Mouse (Mus musculus) liver, adult 2 months (tissue): ENCODE results near the gene Gm20388. TPM values are rescaled to one million over a fixed set of nuclear protein-coding genes. Genes with fewer than 3 reads are reported as not detected.

Source experiments
- DNase-seq: peaks from one replicate; pipeline ENCODE4 v3.0.0-alpha.2; 2011; ENCODE audit warnings: low read depth, low spot score; ENCODE audit errors: extremely low read depth
- H3K27ac ChIP-seq: fragments of 200-500 bp; replicated peaks from 2 replicates; pipeline ENCODE4 v1.5.1; 2012; ENCODE audit warnings: low read depth, mild to moderate bottlenecking, control low read depth, inconsistent platforms, low read length; ENCODE audit not compliant: insufficient read depth
- H3K27me3 ChIP-seq: fragments of 200-500 bp; 2 replicates; pipeline ENCODE4 v1.6.1; 2012; ENCODE audit warnings: mild to moderate bottlenecking, moderate library complexity, low read length, inconsistent platforms; ENCODE audit not compliant: control insufficient read depth, insufficient read depth
- H3K36me3 ChIP-seq: fragments of 200-500 bp; 2 replicates; pipeline ENCODE4 v1.6.1; 2012; ENCODE audit warnings: low read length, inconsistent platforms; ENCODE audit not compliant: control insufficient read depth, insufficient read depth
- H3K4me1 ChIP-seq: fragments of 200-500 bp; 2 replicates; pipeline ENCODE4 v1.6.1; 2011; ENCODE audit warnings: low read length; ENCODE audit not compliant: control insufficient read depth, insufficient read depth
- H3K4me3 ChIP-seq: fragments of 200-500 bp; 2 replicates; pipeline ENCODE4 v1.5.1; 2011; ENCODE audit warnings: low read depth, mild to moderate bottlenecking, control low read depth, low read length, moderate library complexity; ENCODE audit not compliant: insufficient read depth
- H3K79me2 ChIP-seq: fragments of 200-500 bp; 2 replicates; pipeline ENCODE4 v1.6.1; 2012; ENCODE audit warnings: inconsistent platforms, mild to moderate bottlenecking, low read length, moderate library complexity; ENCODE audit not compliant: control insufficient read depth, insufficient read depth
- H3K9ac ChIP-seq: fragments of 200-500 bp; 2 replicates; pipeline ENCODE4 v1.6.1; 2012; ENCODE audit warnings: low read depth, mild to moderate bottlenecking, control low read depth, inconsistent platforms, low read length
- CTCF ChIP-seq: fragments of 200-500 bp; IDR thresholded peaks from 2 replicates; pipeline ENCODE4 v1.5.1; 2011; ENCODE audit warnings: low read depth, low read length, control low read depth
- POLR2A ChIP-seq: fragments of 200-500 bp; IDR thresholded peaks from 2 replicates; pipeline ENCODE4 v1.6.1; 2011; ENCODE audit warnings: low read length, control low read depth; ENCODE audit not compliant: insufficient read depth; ENCODE audit errors: extremely low read depth
- WGBS: fragments of 180-500 bp; shearing (Covaris S2); methylation state at CpG from one replicate; pipeline ENCODE4 v1.1.7; 2018; 5-methylcytosine and 5-hydroxymethylcytosine counted together
- polyA plus RNA-seq: library from polyadenylated mRNA; depleted of rRNA; stranded (reverse); fragments of >200 nt; gene quantifications from 2 replicates; pipeline ENCODE4 v1.2.3, GENCODE M21; 2012
- total RNA-seq: library from RNA; depleted of rRNA; stranded (reverse); fragments of >200 nt; gene quantifications from 2 replicates; pipeline ENCODE4 v1.2.3, GENCODE M21; 2014

Gm20388 gene
- total and polyA plus RNA-seq, 2 experiments, result 6.4 to 19.9 TPM

GRCm38 (mm10) chr8:121848495-121848894 is 1937.9 kb downstream of the Gm20388 start:
- Histone ChIP-seq H3K4me1 (peaks cover 3% of the 10 kb centered on the region; the same call in 1 of the 2 replicates), H3K36me3 (no peaks in the 10 kb centered on the region), H3K27me3 (no peaks in the 10 kb centered on the region), H3K27ac (no peak overlapping the region), H3K4me3 (no peak overlapping the region), H3K79me2 (no peaks in the 10 kb centered on the region), H3K9ac (no peak overlapping the region)
- no peak for TF ChIP-seq CTCF
- TF ChIP-seq POLR2A, result no peak
- no peak for DNase-seq
- WGBS, result 69% methylated on average over 10 of the region's 10 CpGs

GRCm38 (mm10) chr8:121849303-121849702 is 1938.7 kb downstream of the Gm20388 start:
- H3K36me3 ChIP-seq, result no peaks in the 10 kb centered on the region
- H3K27me3 ChIP-seq, result no peaks in the 10 kb centered on the region
- WGBS, result 87% methylated on average over 7 of the region's 9 CpGs
- H3K27ac ChIP-seq, result no peak overlapping the region
- no peak for TF ChIP-seq CTCF
- TF ChIP-seq POLR2A, result no peak
- peaks cover 3% of the 10 kb centered on the region; the same call in 1 of the 2 replicates for H3K4me1 ChIP-seq
- no peaks in the 10 kb centered on the region for H3K79me2 ChIP-seq
- H3K9ac ChIP-seq, result no peak overlapping the region
- H3K4me3 ChIP-seq, result no peak overlapping the region
- no peak for DNase-seq

- Histone ChIP-seq H3K27me3 (no peaks in the 10 kb centered on the region), H3K4me3 (no peak overlapping the region), H3K79me2 (no peaks in the 10 kb centered on the region), H3K27ac (no peak overlapping the region), H3K4me1 (peaks cover 3% of the 10 kb centered on the region; the same call in 1 of the 2 replicates), H3K36me3 (no peaks in the 10 kb centered on the region), H3K9ac (no peak overlapping the region)
- 16% methylated on average over 6 of the region's 6 CpGs for WGBS
- peak; percentile 51 for DNase-seq
- TF ChIP-seq CTCF, result peak; percentile 95
- no peak for TF ChIP-seq POLR2A
These were observed 1939.4 kb downstream of the Gm20388 start for GRCm38 (mm10) chr8:121850018-121850417.

- H3K27me3 ChIP-seq, result no peaks in the 10 kb centered on the region
- DNase-seq, result no peak
- H3K4me1 ChIP-seq, result peaks cover 3% of the 10 kb centered on the region; the same call in 1 of the 2 replicates
- H3K9ac ChIP-seq, result no peak overlapping the region
- H3K79me2 ChIP-seq, result no peaks in the 10 kb centered on the region
- no peak overlapping the region for H3K4me3 ChIP-seq
- 47% methylated on average over 12 of the region's 12 CpGs for WGBS
- TF ChIP-seq POLR2A, result no peak
- TF ChIP-seq CTCF, result no peak
- H3K27ac ChIP-seq, result no peak overlapping the region
- no peaks in the 10 kb centered on the region for H3K36me3 ChIP-seq
These were observed 1939.8 kb downstream of the Gm20388 start for GRCm38 (mm10) chr8:121850436-121850820.

- Histone ChIP-seq H3K4me3 (peak overlapping the region; percentile 9; the same call in 1 of the 2 replicates), H3K9ac (peak overlapping the region; percentile 33), H3K4me1 (peaks cover 3% of the 10 kb centered on the region; the same call in 1 of the 2 replicates), H3K27me3 (no peaks in the 10 kb centered on the region), H3K36me3 (no peaks in the 10 kb centered on the region), H3K27ac (no peak overlapping the region), H3K79me2 (no peaks in the 10 kb centered on the region)
- DNase-seq, result peak; percentile 73
- peak; percentile 99 for TF ChIP-seq CTCF
- no peak for TF ChIP-seq POLR2A
- WGBS, result 11% methylated on average over 24 of the region's 24 CpGs
These were observed 1940.3 kb downstream of the Gm20388 start for GRCm38 (mm10) chr8:121850821-121851470.

- Histone ChIP-seq H3K9ac (no peak overlapping the region), H3K79me2 (no peaks in the 10 kb centered on the region), H3K27ac (no peak overlapping the region), H3K4me3 (no peak overlapping the region), H3K36me3 (no peaks in the 10 kb centered on the region), H3K4me1 (peaks cover 3% of the 10 kb centered on the region; the same call in 1 of the 2 replicates), H3K27me3 (no peaks in the 10 kb centered on the region)
- no peak for TF ChIP-seq CTCF
- no peak for TF ChIP-seq POLR2A
- WGBS, result 69% methylated on average over 7 of the region's 7 CpGs
- no peak for DNase-seq
These were observed 1941.1 kb downstream of the Gm20388 start for GRCm38 (mm10) chr8:121851716-121852115.
